Mouse (Mus musculus) small intestine, adult 2 months (tissue): ENCODE measurements around the gene Bcl2l2.

Experiments
- CTCF ChIP-seq: fragments of 200-500 bp; IDR thresholded peaks from 2 replicates; pipeline ENCODE4 v1.5.1; 2012; ENCODE audit warnings: low read depth, mild to moderate bottlenecking, control low read depth, inconsistent platforms, low read length, moderate library complexity, mixed read lengths; ENCODE audit not compliant: insufficient replicate concordance, insufficient read length; ENCODE audit errors: extremely low read depth
- POLR2A ChIP-seq: fragments of 200-500 bp; IDR thresholded peaks from 2 replicates; pipeline ENCODE4 v1.6.1; 2012; ENCODE audit warnings: low read depth, mild to moderate bottlenecking, control low read depth, inconsistent platforms, low read length, moderate library complexity

- TF ChIP-seq CTCF (no peak), POLR2A (no peak)
Measured at GRCm38 (mm10) chr14:54937361-54938182, 54.4 kb downstream of the Bcl2l2 start.
